Mouse (Mus musculus): ENCODE results near the gene Lrfn3.

The Lrfn3 gene

GRCm38 (mm10) chr7:30362652-30363343 lies at the start of gene Lrfn3:
Gene Lrfn3, minus strand, starts transcription at chr7:30362772.
- peak; percentile 81 for DNase-seq

- DNase-seq = no peak
Measured at GRCm38 (mm10) chr7:30411023-30411422, 48.5 kb upstream of the Lrfn3 start.

- no peak for DNase-seq
Measured at GRCm38 (mm10) chr7:30409789-30410188, 47.2 kb upstream of the Lrfn3 start.

- no peak for DNase-seq
Measured at GRCm38 (mm10) chr7:30408639-30409038, 46.1 kb upstream of the Lrfn3 start.

DNA sequence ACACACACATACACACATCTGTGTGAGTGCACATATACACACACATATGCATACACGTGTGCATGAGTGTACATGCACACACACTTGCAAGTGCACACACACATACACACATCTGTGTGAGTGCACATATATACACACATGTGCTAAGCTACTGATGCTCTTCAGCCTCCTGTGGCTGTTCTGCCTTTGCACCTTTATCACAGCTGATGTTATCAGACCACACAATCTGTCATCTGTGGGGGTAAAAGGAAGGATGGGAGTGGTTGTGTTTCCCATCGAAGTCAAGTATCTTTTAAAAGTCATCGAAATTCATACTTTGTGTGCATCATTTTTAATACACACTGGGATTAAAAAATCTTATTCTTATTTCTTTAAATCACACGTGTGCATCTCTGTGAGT lies 39.8 kb upstream of the Lrfn3 start:
- no peak for DNase-seq

DNA sequence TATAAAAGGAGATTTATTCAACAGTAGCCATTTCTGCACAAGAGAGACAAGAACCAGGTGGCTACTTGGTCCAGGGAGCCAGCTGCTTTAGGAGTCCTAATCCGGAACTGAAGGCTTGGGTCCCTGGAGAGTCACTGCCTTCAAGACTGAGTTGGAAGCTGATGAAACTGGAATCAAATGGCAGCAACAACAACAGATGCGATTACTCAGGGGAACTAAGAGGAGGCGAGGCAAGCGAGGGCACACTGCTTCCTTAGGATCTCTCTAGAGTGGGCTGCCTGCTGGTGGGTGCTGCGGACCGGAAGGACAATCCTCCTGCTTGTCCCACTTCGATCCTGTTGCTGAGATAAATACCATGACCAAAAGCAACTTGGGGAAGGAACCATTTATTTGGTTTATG lies 37.1 kb upstream of the Lrfn3 start:
- DNase-seq = no peak

- DNase-seq = no peak
Measured at GRCm38 (mm10) chr7:30394871-30395270, 32.3 kb upstream of the Lrfn3 start.

GRCm38 (mm10) chr7:30394379-30394778 lies 31.8 kb upstream of the Lrfn3 start:
- peak; percentile 65 for DNase-seq

GRCm38 (mm10) chr7:30393631-30394030 lies 31.1 kb upstream of the Lrfn3 start:
- no peak for DNase-seq

- no peak for DNase-seq
Measured at GRCm38 (mm10) chr7:30392746-30393520, 30.4 kb upstream of the Lrfn3 start.

- no peak for DNase-seq
Measured at GRCm38 (mm10) chr7:30384106-30384505, 21.5 kb upstream of the Lrfn3 start.

- no peak for DNase-seq
Measured at GRCm38 (mm10) chr7:30380061-30380460, 17.5 kb upstream of the Lrfn3 start.

- DNase-seq = peak; percentile 96
Measured at GRCm38 (mm10) chr7:30373501-30373962, 11.0 kb upstream of the Lrfn3 start.

- no peak for DNase-seq
Measured at GRCm38 (mm10) chr7:30367466-30367865, 4.9 kb upstream of the Lrfn3 start.

GRCm38 (mm10) chr7:30363344-30363738 lies 769 bp upstream of the Lrfn3 start:
- no peak for DNase-seq

GRCm38 (mm10) chr7:30360028-30360427 lies 2.5 kb downstream of the Lrfn3 start:
- no peak for DNase-seq

- DNase-seq = peak; percentile 57
Measured at GRCm38 (mm10) chr7:30359276-30359865, 3.2 kb downstream of the Lrfn3 start.

- peak; percentile 47 for DNase-seq
Measured at GRCm38 (mm10) chr7:30358378-30359186, 4.0 kb downstream of the Lrfn3 start.

DNA sequence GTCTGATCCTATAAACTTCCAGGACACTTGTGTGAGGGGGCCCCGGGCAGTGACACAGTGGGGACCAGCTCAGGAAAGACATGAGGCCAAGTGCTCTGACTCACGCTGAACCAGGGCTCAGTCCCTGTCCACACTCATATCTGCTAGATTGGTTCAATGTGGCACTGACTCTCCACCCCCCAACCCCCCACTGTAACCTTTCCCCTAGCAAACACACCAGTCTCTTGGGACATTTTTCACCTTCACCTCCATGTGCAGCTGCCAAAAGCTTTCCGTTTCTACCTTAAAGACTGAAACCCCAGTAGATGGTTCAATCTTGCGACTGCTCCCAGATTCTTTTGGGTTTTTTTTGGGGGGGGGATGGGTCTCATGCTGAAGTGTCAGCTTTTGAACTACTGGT lies 8.5 kb downstream of the Lrfn3 start:
- DNase-seq = no peak

DNA sequence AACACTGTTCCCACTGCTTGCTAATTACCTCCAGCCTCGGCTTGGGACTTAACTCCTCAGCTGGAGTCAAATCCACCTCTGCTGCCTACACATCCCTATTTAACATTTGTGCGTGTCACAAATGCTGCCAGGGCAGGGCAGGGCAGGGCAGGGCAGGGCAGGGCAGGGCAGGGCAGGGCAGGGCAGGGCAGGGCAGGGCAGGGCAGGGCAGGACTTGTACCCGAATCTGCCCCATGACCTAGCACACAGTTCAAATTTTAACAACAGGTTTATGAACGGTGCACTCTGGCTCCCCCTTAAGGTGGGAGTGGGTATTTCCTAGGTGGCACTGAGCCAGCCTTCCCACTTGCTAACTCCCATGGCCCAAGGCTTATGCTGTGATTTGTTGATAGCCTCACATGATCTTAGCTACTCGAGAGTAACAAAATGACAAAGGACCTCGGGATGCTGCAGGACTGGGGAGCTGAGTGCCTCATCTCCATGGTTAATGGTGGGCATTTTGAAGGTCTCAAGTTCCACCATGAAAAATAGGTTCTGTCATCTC lies 9.2 kb downstream of the Lrfn3 start:
- DNase-seq = peak; percentile 84

GRCm38 (mm10) chr7:30347828-30348227 lies 14.7 kb downstream of the Lrfn3 start:
- peak; percentile 78 for DNase-seq

DNA sequence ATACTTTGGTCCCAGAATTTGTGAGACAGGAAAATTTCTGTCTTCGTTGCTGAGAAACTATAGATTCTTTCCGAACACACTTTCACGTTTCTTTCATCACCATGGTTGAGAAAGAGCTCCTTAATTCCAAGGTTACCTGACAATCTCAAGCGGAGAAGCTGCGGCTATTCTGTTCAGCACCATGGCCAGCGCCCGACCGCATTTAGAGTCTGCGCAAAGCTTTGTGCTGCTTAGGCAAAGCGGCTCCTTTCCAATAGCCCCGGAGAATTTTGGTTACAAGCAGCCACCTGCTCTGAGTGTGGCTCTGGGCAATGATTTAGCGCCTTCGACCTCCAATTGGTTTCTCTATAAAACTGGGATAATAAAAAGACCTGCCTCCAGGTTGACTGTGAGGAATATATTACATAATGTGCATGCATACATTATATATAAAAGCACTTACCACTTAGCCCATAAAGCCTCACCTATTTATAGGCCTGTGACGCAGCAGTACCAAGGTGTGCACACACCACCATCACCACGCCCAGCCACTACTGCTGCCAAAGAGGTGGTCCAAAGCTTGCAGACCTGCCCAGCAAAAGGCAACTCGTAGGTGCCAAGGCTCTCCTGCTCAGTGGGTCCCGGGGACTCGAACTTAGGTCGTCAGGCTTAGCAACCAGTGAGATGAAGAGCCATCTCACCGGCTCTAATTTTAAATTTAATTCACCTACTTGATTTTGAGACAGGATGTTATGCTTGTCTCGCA lies 15.8 kb downstream of the Lrfn3 start:
- peak; percentile 79 for DNase-seq

All from kidney, postnatal 14 days (tissue).